Mouse (Mus musculus) C2C12 (cell line): ENCODE measurements around the gene Fbln5.

Source experiments
- CEBPB ChIP-seq: IDR thresholded peaks from one replicate; pipeline ENCODE4 v1.6.1; 2011; ENCODE audit warnings: low read depth, mild to moderate bottlenecking, control low read depth, moderate library complexity
- CTCF ChIP-seq: IDR thresholded peaks from one replicate; pipeline ENCODE4 v1.5.1; 2011; ENCODE audit not compliant: control insufficient read depth, insufficient read depth, insufficient read length
- FOSL1 ChIP-seq: IDR thresholded peaks from one replicate; pipeline ENCODE4 v1.8.0; 2011; ENCODE audit warnings: mild to moderate bottlenecking, low read length; ENCODE audit not compliant: poor library complexity, insufficient read depth, severe bottlenecking
- USF1 ChIP-seq: IDR thresholded peaks from one replicate; pipeline ENCODE4 v1.6.1; 2011; ENCODE audit warnings: low read depth, mild to moderate bottlenecking, control low read depth, moderate library complexity

DNA sequence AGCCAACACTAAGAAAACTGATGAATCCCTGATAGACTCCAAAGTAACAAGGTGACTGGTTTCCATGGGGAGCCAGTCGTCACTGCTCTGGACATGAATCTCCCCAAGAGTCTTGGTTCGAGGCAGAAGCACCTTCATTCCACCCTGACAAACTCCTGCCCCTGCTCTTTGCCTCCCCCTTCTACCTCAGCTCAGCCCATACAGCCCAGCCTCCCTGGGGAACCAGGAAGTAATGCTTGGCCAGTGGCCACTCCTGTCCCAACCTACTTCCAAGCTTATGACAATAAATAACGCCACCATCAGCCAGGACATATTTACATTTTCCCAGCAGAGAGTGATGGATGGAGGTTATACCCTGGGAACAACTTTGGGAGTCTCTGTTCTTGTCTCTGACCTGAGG is 45.9 kb downstream of the Fbln5 start:
- no peak for TF ChIP-seq CEBPB
- no peak for TF ChIP-seq FOSL1
- no peak for TF ChIP-seq CTCF
- TF ChIP-seq USF1 = no peak
